Mouse (Mus musculus) lung, postnatal 0 days (tissue): ENCODE measurements at regions not wholly inside any gene's neighbourhood (a gene's known extent, or its start where the extent isn't known, plus 50 kb on each side); places are given as distances from the start of the nearest gene placed in this dataset.

Experiments used
- ATAC-seq: fragments of 200-750 bp; cut with Nextera tagmentation; 2 replicates; pipeline ENCODE4 v1.8.0; 2017; ENCODE audit warnings: moderate library complexity
- DNase-seq: peaks from one replicate; pipeline ENCODE4 v3.0.0-alpha.2; 2016; ENCODE audit warnings: low spot score
- H3K27ac ChIP-seq: fragments of 300-500 bp; sonication (generic); 2 replicates; pipeline ENCODE4 v1.5.1; 2014; ENCODE audit warnings: antibody characterized with exemption, mild to moderate bottlenecking, low read length, mixed read lengths
- H3K27me3 ChIP-seq: fragments of 300-500 bp; sonication (generic); replicated peaks from 2 replicates; pipeline ENCODE4 v1.6.1; 2014; ENCODE audit warnings: low read length, mixed read lengths; ENCODE audit not compliant: insufficient read depth
- H3K36me3 ChIP-seq: fragments of 300-500 bp; sonication (generic); 2 replicates; pipeline ENCODE4 v1.6.1; 2014; ENCODE audit warnings: low read length, mixed read lengths; ENCODE audit not compliant: insufficient read depth
- H3K4me1 ChIP-seq: fragments of 300-500 bp; sonication (generic); 2 replicates; pipeline ENCODE4 v1.6.1; 2014; ENCODE audit warnings: antibody characterized with exemption, low read depth, low read length, mixed read lengths; ENCODE audit not compliant: insufficient read depth
- H3K4me2 ChIP-seq: fragments of 300-500 bp; sonication (generic); replicated peaks from 2 replicates; pipeline ENCODE4 v1.6.1; 2014; ENCODE audit warnings: low read depth, mild to moderate bottlenecking, low read length, moderate library complexity, mixed read lengths
- H3K4me3 ChIP-seq: fragments of 300-500 bp; sonication (generic); 2 replicates; pipeline ENCODE4 v1.5.1; 2014; ENCODE audit warnings: low read depth, low read length
- H3K9ac ChIP-seq: fragments of 300-500 bp; sonication (generic); replicated peaks from 2 replicates; pipeline ENCODE4 v1.6.1; 2014; ENCODE audit warnings: low read depth, mild to moderate bottlenecking
- H3K9me3 ChIP-seq: fragments of 300-500 bp; sonication (generic); 2 replicates; pipeline ENCODE4 v1.6.1; 2016; ENCODE audit warnings: low read length, mixed read lengths
- CTCF ChIP-seq: IDR thresholded peaks from 2 replicates; pipeline ENCODE4 v1.5.1; 2016; ENCODE audit warnings: antibody characterized with exemption, mild to moderate bottlenecking
- EP300 ChIP-seq: IDR thresholded peaks from 2 replicates; pipeline ENCODE4 v1.6.1; 2016; ENCODE audit warnings: antibody characterized with exemption, mild to moderate bottlenecking, control low read depth
- WGBS: fragments of 180-500 bp; shearing (Covaris S2); extraction: QIAGEN DNeasy Blood & Tissue Kit; methylation state at CpG from one replicate; pipeline ENCODE4 v1.1.7; 2014; 5-methylcytosine and 5-hydroxymethylcytosine counted together

- Histone ChIP-seq H3K9me3 (no peaks in the 10 kb centered on the region), H3K36me3 (no peaks in the 10 kb centered on the region), H3K27ac (no peak overlapping the region), H3K9ac (no peak overlapping the region), H3K4me1 (no peaks in the 10 kb centered on the region), H3K4me2 (no peak overlapping the region), H3K27me3 (no peaks in the 10 kb centered on the region), H3K4me3 (no peak overlapping the region)
- DNase-seq: no peak
- TF ChIP-seq CTCF: no peak
- no peak for TF ChIP-seq EP300
- 45% methylated on average over 12 of the region's 12 CpGs for WGBS
- no peak for ATAC-seq
These were observed 114.4 kb upstream of the Foxn2 start for GRCm38 (mm10) chr17:88325910-88326739.

DNA sequence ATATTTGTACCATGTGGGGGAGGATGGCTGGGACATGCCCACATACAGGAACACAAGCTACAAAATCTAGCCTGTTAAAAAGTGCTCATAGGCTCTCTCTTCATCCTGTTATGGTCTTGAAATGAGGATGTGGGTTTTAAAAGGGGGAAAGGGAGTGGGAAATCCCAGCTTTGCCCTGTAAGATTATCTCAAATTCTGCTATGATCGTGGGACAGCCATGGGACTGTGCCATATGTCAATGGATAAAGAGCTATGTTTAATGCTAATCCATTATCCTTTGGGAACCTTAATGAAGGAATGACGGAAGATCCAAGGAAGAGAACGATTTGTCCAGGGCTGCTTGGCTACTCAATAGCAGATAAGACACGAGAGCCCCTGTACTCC lies 113.8 kb upstream of the Foxn2 start:
- WGBS: 79% methylated on average over 4 of the region's 4 CpGs
- DNase-seq (no peak), ATAC-seq (no peak)
- no peaks in the 10 kb centered on the region for H3K9me3 ChIP-seq
- H3K4me3 ChIP-seq: no peak overlapping the region
- no peak overlapping the region for H3K9ac ChIP-seq
- H3K36me3 ChIP-seq: no peaks in the 10 kb centered on the region
- no peak overlapping the region for H3K4me2 ChIP-seq
- TF ChIP-seq EP300 (no peak), CTCF (no peak)
- H3K27ac ChIP-seq: no peak overlapping the region
- H3K27me3 ChIP-seq: no peaks in the 10 kb centered on the region
- no peaks in the 10 kb centered on the region for H3K4me1 ChIP-seq

DNA sequence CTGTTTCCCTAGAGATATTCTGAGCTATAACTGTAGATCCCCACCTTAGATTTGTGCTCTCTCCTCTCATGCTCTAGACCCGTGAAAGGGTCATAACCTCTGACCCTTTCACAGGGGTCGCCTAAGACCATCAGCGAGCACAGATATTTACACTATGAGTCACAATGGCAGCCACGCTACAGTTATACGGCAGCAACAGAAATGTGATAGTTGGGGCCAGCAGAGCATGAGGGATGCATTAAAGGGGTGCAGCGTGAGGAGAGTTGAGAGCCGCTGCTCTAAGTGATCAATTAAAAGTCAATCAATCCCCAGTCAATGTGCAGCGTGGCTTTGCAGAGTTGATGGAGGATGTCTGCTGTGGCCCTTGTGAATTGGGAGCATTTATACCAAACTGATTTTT lies 112.7 kb upstream of the Foxn2 start:
- TF ChIP-seq EP300 (no peak), CTCF (no peak)
- Histone ChIP-seq H3K4me3 (no peak overlapping the region), H3K27me3 (no peaks in the 10 kb centered on the region), H3K4me2 (no peak overlapping the region), H3K9me3 (no peaks in the 10 kb centered on the region), H3K9ac (no peak overlapping the region), H3K4me1 (no peaks in the 10 kb centered on the region), H3K36me3 (no peaks in the 10 kb centered on the region), H3K27ac (no peak overlapping the region)
- no peak for DNase-seq
- WGBS: 51% methylated on average over 8 of the region's 8 CpGs
- ATAC-seq: no peak

DNA sequence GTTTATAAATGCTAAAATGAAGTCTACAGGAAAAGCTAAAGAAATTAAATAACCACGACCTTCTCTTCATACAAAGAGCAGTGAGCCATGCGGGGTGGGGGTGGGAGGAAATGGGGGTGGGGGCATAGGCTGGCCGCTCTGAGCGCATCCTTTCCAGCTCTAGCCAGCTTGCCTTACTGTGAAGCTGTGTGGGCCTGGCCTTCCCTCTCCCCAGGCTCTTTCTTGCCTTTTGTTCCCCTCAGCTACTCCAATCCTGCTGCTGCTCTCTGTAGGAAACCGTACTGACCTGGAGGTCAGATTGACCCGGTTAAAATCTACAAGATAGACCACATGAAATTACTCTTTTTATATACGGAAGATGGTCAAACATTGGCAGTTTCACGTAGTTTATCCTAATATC lies 111.7 kb upstream of the Foxn2 start:
- Histone ChIP-seq H3K4me3 (no peak overlapping the region), H3K36me3 (no peaks in the 10 kb centered on the region), H3K9me3 (no peaks in the 10 kb centered on the region), H3K9ac (no peak overlapping the region), H3K4me2 (no peak overlapping the region), H3K27ac (no peak overlapping the region), H3K27me3 (no peaks in the 10 kb centered on the region), H3K4me1 (no peaks in the 10 kb centered on the region)
- ATAC-seq: no peak
- WGBS: 31% methylated on average over 8 of the region's 8 CpGs
- no peak for DNase-seq
- TF ChIP-seq CTCF (no peak), EP300 (no peak)

GRCm38 (mm10) chr17:88329715-88330114 lies 110.8 kb upstream of the Foxn2 start:
- Histone ChIP-seq H3K27ac (no peak overlapping the region), H3K4me3 (no peak overlapping the region), H3K4me1 (no peaks in the 10 kb centered on the region), H3K9ac (no peak overlapping the region), H3K36me3 (no peaks in the 10 kb centered on the region), H3K9me3 (no peaks in the 10 kb centered on the region), H3K27me3 (no peaks in the 10 kb centered on the region), H3K4me2 (no peak overlapping the region)
- ATAC-seq (peak; percentile 82), DNase-seq (peak; percentile 77)
- TF ChIP-seq EP300 (no peak), CTCF (no peak)
- WGBS: 51% methylated on average over 9 of the region's 9 CpGs

DNA sequence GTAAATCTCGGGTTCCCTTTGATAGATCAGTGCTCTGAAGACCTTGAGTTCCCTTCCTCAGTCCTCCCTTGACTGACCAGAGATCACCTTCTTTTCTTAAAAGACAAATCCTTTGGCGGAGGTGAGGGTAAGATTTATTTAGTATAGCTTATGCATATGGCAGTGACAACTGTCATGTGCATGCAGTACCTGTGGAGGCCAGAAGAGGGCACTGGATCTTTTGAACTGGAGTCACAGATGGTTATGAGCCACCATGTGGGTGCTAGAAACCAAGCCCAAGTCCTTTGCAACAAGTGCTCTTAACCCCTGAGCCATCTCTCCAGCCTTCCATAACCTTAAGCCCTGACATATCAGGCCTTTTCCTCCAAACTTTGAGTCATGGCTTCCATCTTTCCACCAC lies 110.4 kb upstream of the Foxn2 start:
- no peaks in the 10 kb centered on the region for H3K27me3 ChIP-seq
- H3K27ac ChIP-seq: no peak overlapping the region
- no peak overlapping the region for H3K4me3 ChIP-seq
- TF ChIP-seq CTCF (peak; percentile 40; the same call in 1 of the 2 replicates), EP300 (no peak)
- H3K4me2 ChIP-seq: no peak overlapping the region
- 78% methylated on average over 2 of the region's 2 CpGs for WGBS
- no peak overlapping the region for H3K9ac ChIP-seq
- DNase-seq (no peak), ATAC-seq (no peak)
- no peaks in the 10 kb centered on the region for H3K4me1 ChIP-seq
- no peaks in the 10 kb centered on the region for H3K36me3 ChIP-seq
- H3K9me3 ChIP-seq: no peaks in the 10 kb centered on the region

GRCm38 (mm10) chr17:88333816-88334215 lies 106.7 kb upstream of the Foxn2 start:
- no peak overlapping the region for H3K4me2 ChIP-seq
- H3K27ac ChIP-seq: no peak overlapping the region
- DNase-seq: no peak
- H3K9me3 ChIP-seq: no peaks in the 10 kb centered on the region
- WGBS: 59% methylated on average over 4 of the region's 4 CpGs
- TF ChIP-seq EP300 (no peak), CTCF (no peak)
- H3K36me3 ChIP-seq: no peaks in the 10 kb centered on the region
- no peak for ATAC-seq
- no peaks in the 10 kb centered on the region for H3K27me3 ChIP-seq
- H3K9ac ChIP-seq: no peak overlapping the region
- H3K4me3 ChIP-seq: no peak overlapping the region
- H3K4me1 ChIP-seq: no peaks in the 10 kb centered on the region
